Mouse (Mus musculus) forebrain, postnatal 0 days (tissue): Measurements from ENCODE around the gene Ugt1a1. TPM values are rescaled to one million over a fixed set of nuclear protein-coding genes. Genes with fewer than 3 reads are reported as not detected.

Source experiments
- ATAC-seq: fragments of 200-750 bp; cut with Nextera tagmentation; 2 replicates; pipeline ENCODE4 v1.8.0; 2017; ENCODE audit warnings: mild to moderate bottlenecking, moderate library complexity
- DNase-seq: peaks from one replicate; pipeline ENCODE4 v3.0.0-alpha.2; 2015
- H3K27ac ChIP-seq: fragments of 300-500 bp; sonication (generic); 2 replicates; pipeline ENCODE4 v1.5.1; 2014; ENCODE audit warnings: low read depth, mild to moderate bottlenecking, antibody characterized with exemption, low read length, moderate library complexity, mixed read lengths
- H3K27me3 ChIP-seq: fragments of 300-500 bp; sonication (generic); 2 replicates; pipeline ENCODE4 v1.6.1; 2014; ENCODE audit warnings: mild to moderate bottlenecking, low read length, mixed read lengths; ENCODE audit not compliant: insufficient read depth
- H3K36me3 ChIP-seq: fragments of 300-500 bp; sonication (generic); 2 replicates; pipeline ENCODE4 v1.6.1; 2014; ENCODE audit warnings: mild to moderate bottlenecking, moderate library complexity; ENCODE audit not compliant: insufficient read depth
- H3K4me1 ChIP-seq: fragments of 300-500 bp; sonication (generic); 2 replicates; pipeline ENCODE4 v1.6.1; 2014; ENCODE audit warnings: antibody characterized with exemption; ENCODE audit not compliant: insufficient read depth
- H3K4me2 ChIP-seq: fragments of 300-500 bp; sonication (generic); 2 replicates; pipeline ENCODE4 v1.6.1; 2014; ENCODE audit warnings: low read depth, mild to moderate bottlenecking, moderate library complexity
- H3K4me3 ChIP-seq: fragments of 300-500 bp; sonication (generic); 2 replicates; pipeline ENCODE4 v1.5.1; 2014; ENCODE audit warnings: low read depth, low read length, mixed read lengths
- H3K9ac ChIP-seq: fragments of 300-500 bp; sonication (generic); 2 replicates; pipeline ENCODE4 v1.6.1; 2014; ENCODE audit warnings: mild to moderate bottlenecking
- H3K9me3 ChIP-seq: fragments of 300-500 bp; sonication (generic); 2 replicates; pipeline ENCODE4 v1.6.1; 2016; ENCODE audit warnings: low read length
- CTCF ChIP-seq: sonication (generic); IDR thresholded peaks from 2 replicates; pipeline ENCODE4 v1.5.1; 2016; ENCODE audit warnings: antibody characterized with exemption, control low read depth, low read depth
- WGBS: fragments of 180-500 bp; shearing (Covaris S2); extraction: QIAGEN DNeasy Blood & Tissue Kit; methylation state at CpG from one replicate; pipeline ENCODE4 v1.1.7; 2014; 5-methylcytosine and 5-hydroxymethylcytosine counted together
- polyA plus RNA-seq: library from polyadenylated mRNA; unstranded; fragments of >200 nt; fragmentation: Nextera tagmentation; extraction: Ambion mirVana; gene quantifications from 2 replicates; pipeline ENCODE4 v1.2.1, GENCODE M21; 2015
- total RNA-seq: library from RNA; depleted of rRNA; stranded (reverse); fragments of >200 nt; gene quantifications from 2 replicates; pipeline ENCODE4 v1.2.3, GENCODE M21; 2014

Ugt1a1 gene
- total and polyA plus RNA-seq, 2 experiments from 2014 or later, result 0.14 TPM; not detected in 1

DNA sequence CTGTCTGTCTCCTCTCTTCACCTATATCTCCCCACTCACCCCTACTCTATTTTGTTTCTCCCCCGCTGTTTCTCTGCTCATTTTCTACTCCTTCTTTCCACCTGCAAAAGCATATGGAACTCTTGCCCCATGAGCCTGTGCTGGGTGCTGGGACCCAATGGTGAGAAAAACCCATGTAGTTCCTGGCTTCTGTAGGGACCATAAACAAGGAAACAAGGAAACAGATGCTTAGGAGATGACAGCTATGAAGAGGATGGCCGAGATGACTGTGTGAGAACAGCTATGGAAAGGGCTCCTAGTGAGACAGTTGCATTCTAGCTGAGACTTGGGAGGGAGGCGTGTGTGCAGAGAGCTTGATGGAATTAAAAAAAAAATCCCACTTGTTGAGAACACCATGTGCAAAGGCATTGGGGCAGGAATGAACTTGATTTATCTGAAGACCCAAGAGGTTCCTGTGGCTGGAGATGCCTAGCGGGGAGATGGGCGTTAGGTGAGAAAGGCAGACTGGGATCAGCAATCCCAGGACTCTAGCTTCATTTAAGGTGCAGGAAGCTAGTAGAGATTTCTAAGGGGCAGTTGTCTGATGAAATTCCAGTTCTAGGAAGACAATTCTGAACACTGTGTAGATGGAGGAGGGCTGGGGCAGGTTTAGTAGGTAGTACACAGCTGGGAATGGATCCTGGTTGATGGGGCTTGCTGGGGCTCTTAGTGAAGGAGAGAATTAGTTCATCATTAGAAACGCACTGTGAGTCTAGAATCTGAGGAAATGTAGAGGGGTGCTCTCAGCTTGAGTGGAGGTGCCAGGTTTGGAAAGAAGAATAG lies 19.4 kb downstream of the Ugt1a1 start:
- no peak for ATAC-seq
- 80% methylated on average over 6 of the region's 6 CpGs for WGBS
- H3K4me3 ChIP-seq, result no peak overlapping the region
- H3K27me3 ChIP-seq, result no peaks in the 10 kb centered on the region
- DNase-seq, result no peak
- no peak for TF ChIP-seq CTCF
- no peak overlapping the region for H3K27ac ChIP-seq
- H3K9me3 ChIP-seq, result peaks cover 100% of the 10 kb centered on the region
- no peak overlapping the region for H3K4me2 ChIP-seq
- no peak overlapping the region for H3K9ac ChIP-seq
- H3K4me1 ChIP-seq, result no peaks in the 10 kb centered on the region
- H3K36me3 ChIP-seq, result no peaks in the 10 kb centered on the region

DNA sequence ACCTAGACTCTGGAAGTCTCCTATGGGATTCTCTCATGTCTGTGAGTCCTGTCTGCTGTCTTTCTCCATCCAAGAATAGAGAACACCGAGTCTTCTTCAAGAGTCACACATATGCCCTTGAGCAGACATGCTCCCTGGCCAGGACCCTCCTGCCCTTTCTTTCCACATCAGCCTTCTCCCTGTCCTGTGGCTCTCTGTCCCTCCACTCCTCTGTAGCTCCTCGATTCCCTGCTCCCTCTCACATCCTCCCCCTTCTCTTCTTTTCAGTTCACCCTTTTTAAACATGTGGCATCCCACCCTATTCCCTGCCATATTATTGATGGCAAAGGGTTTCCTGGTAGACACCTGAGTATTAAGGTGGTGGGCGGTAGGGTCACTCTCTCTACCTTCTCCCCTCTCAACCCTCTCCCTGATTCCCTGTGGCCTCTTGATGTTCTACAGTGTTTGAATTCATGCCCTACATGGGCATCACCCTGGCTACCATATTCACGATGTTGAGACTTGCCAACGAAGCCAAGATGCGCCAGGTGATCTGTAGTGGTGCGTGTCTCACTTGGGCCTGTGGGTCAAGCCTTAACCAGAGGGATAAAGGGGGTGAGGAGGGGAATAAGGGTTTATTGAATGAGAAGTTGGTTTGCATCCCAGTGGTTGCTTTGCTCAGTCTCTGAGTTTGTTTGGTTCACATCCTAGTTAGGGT lies 20.2 kb downstream of the Ugt1a1 start:
- TF ChIP-seq CTCF, result no peak
- no peak overlapping the region for H3K9ac ChIP-seq
- no peak overlapping the region for H3K4me2 ChIP-seq
- H3K9me3 ChIP-seq, result peaks cover 98% of the 10 kb centered on the region
- ATAC-seq (no peak), DNase-seq (no peak)
- no peaks in the 10 kb centered on the region for H3K27me3 ChIP-seq
- no peaks in the 10 kb centered on the region for H3K4me1 ChIP-seq
- H3K36me3 ChIP-seq, result no peaks in the 10 kb centered on the region
- no peak overlapping the region for H3K4me3 ChIP-seq
- no peak overlapping the region for H3K27ac ChIP-seq
- 67% methylated on average over 7 of the region's 7 CpGs for WGBS

DNA sequence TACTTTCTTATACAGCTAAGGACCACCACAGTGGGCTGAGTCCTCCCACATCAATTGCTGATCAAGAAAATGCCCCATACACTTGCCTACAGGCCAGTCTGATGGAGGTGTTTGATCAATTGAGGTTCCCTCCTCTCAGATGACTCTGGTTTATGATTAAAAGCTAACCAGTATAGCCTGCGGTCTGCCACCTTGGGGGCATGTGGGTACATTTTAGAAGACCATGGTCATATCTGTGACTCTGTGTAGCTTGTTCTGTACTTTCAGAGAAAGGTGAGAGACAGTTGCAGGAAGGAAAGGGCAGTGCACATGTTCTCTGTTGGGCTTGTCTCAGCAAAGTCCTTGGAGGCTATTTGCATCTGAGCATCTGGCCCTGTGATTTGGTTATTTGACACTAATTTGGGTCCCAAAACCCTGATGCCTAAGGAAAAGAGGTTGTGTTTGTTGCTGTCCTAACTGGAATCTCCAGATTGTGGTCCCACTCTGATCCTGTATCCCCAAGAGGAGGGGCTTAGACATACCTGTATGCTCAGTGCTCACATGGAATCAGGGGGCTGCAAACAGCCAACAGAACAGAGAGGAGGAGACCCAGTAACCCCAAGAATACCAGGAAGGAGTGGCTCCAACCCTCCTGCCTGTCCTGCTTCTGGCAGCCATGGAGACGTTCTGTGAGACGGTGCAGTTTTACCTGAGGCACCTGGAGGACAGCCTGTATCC lies 21.1 kb downstream of the Ugt1a1 start:
- Histone ChIP-seq H3K27me3 (no peaks in the 10 kb centered on the region), H3K36me3 (no peaks in the 10 kb centered on the region), H3K4me1 (no peaks in the 10 kb centered on the region), H3K27ac (no peak overlapping the region), H3K9ac (no peak overlapping the region), H3K9me3 (peaks cover 98% of the 10 kb centered on the region), H3K4me2 (no peak overlapping the region), H3K4me3 (no peak overlapping the region)
- no peak for TF ChIP-seq CTCF
- 60% methylated on average over 3 of the region's 3 CpGs for WGBS
- DNase-seq, result no peak
- ATAC-seq, result no peak

DNA sequence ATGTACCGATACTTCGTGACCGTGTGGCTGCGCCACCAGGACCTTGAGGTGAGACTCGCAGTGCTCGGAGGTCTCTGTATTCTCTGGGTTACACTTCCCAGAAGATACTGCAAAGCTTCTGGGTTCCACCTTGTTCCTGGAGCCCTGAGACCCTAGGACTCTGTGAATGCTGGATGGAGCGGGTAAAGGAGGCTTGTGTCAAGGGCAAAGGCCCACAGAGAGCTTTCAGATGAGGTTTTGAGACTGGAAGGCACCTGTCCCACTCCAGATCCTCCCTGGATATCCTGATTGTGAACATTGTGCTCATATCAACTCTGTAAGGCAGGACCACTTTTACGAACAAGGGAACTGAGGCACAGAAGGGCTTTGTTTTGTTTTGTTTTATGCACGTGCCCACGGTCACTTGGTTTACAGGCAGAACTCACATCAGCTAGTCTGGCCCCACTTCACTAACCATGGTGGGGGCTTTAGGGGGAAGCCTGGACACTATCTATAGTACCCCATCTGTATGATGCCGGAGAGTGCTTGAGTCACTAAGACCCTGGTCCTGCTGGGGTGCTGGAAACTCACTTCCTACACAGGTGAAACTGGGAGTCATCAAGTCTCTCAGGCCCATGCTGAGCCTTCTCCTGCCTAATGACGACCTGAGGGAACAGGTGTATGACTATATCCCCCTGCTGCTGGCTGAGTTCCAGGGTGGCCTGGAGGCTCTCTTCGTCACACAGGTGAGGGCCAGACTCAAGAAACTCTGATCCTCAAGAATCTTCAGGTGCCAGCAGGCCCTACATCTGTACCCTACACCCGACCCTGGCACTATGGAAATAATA lies 21.9 kb downstream of the Ugt1a1 start:
- H3K27ac ChIP-seq, result no peak overlapping the region
- TF ChIP-seq CTCF, result no peak
- no peak overlapping the region for H3K4me2 ChIP-seq
- no peak for DNase-seq
- 70% methylated on average over 14 of the region's 14 CpGs for WGBS
- no peaks in the 10 kb centered on the region for H3K36me3 ChIP-seq
- H3K9me3 ChIP-seq, result peaks cover 98% of the 10 kb centered on the region
- ATAC-seq, result no peak
- no peak overlapping the region for H3K4me3 ChIP-seq
- H3K27me3 ChIP-seq, result no peaks in the 10 kb centered on the region
- H3K4me1 ChIP-seq, result no peaks in the 10 kb centered on the region
- no peak overlapping the region for H3K9ac ChIP-seq

DNA sequence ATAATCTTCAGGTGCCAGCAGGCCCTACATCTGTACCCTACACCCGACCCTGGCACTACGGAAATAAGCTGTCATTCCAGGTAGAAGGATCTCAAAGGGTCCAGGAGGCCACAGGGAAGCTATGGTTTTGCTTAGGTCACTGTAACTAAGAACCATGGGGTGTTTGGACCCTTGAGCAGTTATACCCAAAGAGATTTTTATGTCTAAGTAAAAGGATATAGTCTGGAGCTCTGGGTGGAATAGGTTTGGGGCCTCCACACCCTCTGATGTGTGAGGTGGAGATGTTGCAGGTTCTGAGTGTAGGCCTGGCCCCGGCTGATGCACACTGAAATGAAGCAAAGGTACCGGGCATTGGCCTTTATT lies 22.5 kb downstream of the Ugt1a1 start:
- no peaks in the 10 kb centered on the region for H3K36me3 ChIP-seq
- TF ChIP-seq CTCF, result no peak
- DNase-seq (no peak), ATAC-seq (no peak)
- no peak overlapping the region for H3K9ac ChIP-seq
- H3K4me3 ChIP-seq, result no peak overlapping the region
- no peaks in the 10 kb centered on the region for H3K4me1 ChIP-seq
- no peak overlapping the region for H3K27ac ChIP-seq
- H3K9me3 ChIP-seq, result peaks cover 98% of the 10 kb centered on the region
- 64% methylated on average over 4 of the region's 4 CpGs for WGBS
- no peak overlapping the region for H3K4me2 ChIP-seq
- H3K27me3 ChIP-seq, result no peaks in the 10 kb centered on the region

DNA sequence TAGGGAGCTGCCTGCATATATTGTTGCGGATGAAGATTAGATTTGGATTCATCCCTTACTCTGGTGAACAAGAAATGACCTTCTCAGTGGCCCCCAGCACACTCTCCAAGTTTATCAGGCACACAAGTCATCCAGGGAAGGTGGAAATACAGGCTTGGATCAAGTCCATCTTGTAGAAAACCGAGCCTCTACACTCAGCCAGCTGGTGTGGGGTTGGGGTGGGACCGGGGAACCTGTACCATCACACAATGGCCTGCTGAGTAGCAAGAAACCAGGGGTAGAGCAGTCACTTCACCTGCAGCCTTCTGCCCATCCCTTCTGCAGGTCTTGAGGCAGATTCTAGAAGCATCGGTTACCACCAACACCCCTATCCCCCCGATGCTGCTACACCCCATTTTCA lies 22.9 kb downstream of the Ugt1a1 start:
- H3K4me2 ChIP-seq, result no peak overlapping the region
- H3K9ac ChIP-seq, result no peak overlapping the region
- DNase-seq (no peak), ATAC-seq (no peak)
- H3K36me3 ChIP-seq, result no peaks in the 10 kb centered on the region
- 48% methylated on average over 5 of the region's 5 CpGs for WGBS
- no peaks in the 10 kb centered on the region for H3K27me3 ChIP-seq
- TF ChIP-seq CTCF, result no peak
- H3K4me1 ChIP-seq, result no peaks in the 10 kb centered on the region
- H3K27ac ChIP-seq, result no peak overlapping the region
- H3K9me3 ChIP-seq, result peaks cover 98% of the 10 kb centered on the region
- H3K4me3 ChIP-seq, result no peak overlapping the region
